Mouse (Mus musculus) gastrocnemius, postnatal 4 days (tissue): Measurements from ENCODE around the gene Lmna. TPM values are rescaled to one million over a fixed set of nuclear protein-coding genes. Genes with fewer than 3 reads are reported as not detected.
A peak's percentile ranks its signal among the peaks of the same experiment; 100 is the strongest.

Experiments used
- DNase-seq, 2 experiments: peaks; one replicate each; pipeline ENCODE4 v3.0.0; 2021 to 2022; ENCODE audit warnings: low spot score in 2 of 2, mixed read lengths in 2 of 2
- total RNA-seq, 2 experiments: library from RNA; stranded (reverse); gene quantifications; 2 replicates each; pipeline ENCODE4 v1.2.3; 2021

Lmna gene
- total RNA-seq, 2 experiments from 2014 or later: 355 to 365 TPM

DNA sequence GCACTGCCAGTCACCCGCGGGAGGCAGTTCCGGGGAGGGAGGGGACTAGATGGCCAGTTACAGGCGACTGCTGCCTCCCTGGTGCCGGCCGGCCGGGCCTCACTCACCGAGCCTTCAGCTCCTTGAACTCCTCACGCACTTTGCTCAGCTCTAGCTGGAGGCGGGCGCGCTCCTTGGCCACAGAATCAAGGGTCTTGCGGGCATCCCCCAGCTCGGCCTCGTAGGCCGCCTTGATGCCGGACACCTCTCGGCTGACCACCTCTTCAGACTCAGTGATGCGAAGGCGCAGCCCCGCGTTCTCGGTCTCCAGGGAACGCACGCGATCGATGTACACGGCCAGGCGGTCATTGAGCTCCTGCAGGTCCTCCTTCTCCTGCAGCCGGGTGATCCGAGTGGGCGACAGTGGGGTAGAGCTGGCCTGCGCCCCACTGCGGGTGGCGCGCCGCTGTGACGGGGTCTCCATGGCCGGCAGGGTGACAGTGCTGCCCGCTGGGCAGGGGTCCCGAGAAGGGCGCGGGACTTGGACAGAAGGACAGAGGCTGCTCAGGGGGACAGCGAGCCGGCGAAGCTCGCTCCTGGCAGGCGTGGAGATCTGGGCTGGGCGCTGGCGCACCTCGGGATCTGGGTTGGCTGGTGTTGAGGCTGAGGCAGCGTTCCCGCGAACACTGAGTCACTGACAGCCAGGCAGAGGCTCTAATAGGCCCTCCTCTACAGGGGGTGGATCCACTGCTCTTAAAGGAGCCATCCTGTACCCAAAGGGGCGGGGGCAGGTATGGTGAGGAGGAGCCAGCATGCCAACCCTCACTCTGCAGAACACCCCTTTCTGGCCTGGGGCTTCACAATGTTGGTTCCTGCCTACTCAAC, 6.9 kb downstream of the Lmna start:
- peak; percentile 89 to 94 for DNase-seq

- DNase-seq: no peak
Measured at GRCm38 (mm10) chr3:88502031-88502571, 7.7 kb downstream of the Lmna start.

DNA sequence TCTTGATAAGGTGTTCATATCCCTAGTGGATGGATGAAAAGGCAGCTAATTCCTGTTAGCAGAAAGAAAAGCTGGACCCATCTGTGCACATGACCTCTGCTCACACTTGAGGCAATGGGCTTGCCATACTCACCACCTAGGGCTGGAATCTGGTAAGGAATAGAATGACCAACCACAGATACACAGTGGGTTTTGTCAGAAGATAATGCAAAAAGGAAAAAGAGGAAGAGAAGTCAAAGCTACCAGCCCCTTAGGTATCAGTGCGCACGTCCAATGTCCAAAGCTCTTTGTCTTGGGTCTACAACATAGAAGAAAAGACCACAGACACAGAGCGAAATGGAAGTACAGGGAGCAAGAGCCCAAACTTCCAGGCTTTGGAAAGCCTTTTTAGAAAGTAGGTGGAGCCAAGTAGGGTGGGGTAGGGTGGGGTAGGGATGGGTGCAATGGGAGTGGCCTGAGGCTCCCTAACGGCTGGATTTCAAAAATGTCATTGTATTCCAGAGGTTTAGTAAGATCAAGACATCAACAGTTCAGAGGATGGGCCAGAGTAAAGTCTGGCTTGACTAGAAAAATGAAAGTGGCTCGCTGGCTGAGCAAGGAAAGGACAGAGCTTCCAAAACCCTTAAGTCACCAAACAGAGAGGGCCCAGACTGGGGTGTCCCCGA, 8.3 kb downstream of the Lmna start:
- DNase-seq: no peak

DNA sequence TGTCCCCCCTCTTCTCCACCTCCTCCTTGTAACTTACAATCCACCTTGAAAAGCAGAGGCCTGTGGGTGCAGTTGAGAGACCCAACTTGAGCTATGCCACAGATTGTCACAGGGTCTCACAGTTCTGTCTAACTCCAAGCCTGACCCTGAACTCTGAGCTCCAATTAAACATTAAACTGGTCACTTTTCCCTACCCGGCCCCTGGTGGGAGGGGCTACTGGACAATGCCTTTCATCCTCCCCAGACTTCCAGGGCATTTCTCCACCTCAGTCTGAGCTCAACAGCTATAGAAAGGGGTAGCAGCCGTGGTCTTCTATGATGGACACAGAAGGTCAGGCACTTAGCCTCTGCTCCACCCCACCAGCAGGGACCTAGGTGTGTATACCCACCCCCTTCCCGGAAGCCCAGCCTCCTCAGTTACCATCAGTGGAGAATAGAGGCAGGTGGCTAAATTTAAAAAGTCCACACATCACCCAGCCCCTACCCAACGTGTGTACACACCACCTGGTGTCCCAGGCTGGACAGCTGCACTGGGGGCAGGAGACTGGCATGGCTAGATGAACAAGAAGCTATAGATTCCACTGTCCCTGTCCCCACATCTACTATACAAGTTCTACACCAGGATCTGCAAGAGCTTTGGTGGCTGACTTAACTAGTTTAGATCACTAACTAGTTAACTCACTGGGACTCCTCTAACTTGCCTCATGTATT, 8.9 kb downstream of the Lmna start:
- no peak for DNase-seq

GRCm38 (mm10) chr3:88500087-88500486, 9.7 kb downstream of the Lmna start:
- no peak for DNase-seq

- DNase-seq: no peak
Measured at GRCm38 (mm10) chr3:88499580-88499979, 10.2 kb downstream of the Lmna start.

GRCm38 (mm10) chr3:88495741-88496415, 13.9 kb downstream of the Lmna start:
- DNase-seq: no peak

DNA sequence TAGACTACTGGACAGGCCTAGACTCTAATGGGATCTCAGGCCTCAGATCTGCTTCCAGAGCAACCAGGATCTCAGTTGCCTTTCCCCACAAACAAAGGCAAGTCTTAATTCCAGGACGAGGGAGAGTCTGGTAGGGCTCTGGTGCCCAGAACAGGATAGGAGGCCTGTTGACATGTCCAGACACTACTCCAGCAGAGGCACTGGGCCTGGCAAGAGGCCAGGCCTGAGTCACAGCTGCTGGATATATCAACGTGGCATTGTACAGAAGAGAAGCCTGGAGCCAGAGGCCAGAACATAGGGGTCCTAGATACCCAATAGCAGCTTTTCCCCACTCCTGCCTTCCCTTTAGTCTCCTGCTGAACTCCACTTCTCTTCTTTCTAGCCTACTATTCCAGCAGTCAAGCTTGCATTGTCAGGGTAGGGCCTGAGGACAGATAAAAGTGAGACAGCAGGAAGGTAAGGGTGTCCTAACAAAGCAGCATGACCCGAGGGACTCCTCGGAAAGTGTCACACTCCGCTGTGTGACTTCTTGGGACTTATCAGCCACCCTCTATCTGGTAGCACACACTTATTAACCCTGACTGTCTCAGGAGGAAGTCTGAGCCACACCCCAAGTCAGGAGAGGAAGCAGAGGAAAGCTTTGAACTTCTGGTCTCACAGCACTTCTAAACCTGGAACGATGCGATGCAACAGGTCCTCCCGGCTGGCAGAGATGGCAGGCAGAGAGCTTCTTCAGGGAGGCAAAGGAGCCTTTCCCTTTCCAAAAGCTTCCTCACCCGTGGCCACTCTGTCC, 14.7 kb downstream of the Lmna start:
- peak in 1 of 2 experiments; percentile 64 for DNase-seq

DNA sequence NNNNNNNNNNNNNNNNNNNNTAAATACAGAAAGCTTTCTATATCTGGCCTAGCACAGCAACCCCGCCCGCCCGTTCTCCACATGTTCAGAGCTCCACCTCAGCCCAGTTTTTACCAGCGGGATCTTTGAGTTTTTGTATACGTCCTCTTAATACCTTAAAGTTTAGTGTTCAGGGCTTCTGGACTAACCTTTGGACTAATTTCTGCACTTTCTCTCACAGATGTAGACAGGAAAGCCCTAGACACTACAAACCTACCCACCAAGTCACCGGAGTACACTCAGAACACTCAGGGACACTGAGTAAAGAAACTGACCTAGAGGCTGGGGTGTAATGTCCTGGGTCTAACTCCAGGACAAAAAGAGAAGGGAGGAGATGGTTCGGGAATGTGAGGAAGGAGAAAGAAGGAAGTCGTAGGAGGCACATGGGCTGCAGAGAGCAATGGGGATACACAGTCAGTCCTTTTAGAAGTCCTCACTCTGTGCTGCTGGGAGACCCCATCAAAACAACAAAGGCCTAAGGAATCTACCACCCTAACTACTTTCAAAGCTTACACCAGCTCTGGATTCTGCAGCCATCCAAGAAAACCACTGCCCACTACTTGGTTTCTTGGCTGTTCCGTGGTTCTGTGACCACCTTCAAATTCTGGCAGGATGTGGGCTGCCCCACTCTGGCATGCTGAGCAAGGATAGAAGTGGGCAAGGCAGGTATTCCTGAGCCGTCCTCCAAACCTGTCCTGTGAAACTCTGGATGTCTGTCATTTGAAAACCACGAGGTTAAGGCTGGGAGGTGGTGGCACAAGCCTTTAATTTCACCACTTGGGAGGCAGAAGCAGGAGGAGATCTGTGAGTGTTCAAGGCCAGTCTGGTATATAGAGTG, 15.8 kb downstream of the Lmna start:
- DNase-seq: no peak

DNA sequence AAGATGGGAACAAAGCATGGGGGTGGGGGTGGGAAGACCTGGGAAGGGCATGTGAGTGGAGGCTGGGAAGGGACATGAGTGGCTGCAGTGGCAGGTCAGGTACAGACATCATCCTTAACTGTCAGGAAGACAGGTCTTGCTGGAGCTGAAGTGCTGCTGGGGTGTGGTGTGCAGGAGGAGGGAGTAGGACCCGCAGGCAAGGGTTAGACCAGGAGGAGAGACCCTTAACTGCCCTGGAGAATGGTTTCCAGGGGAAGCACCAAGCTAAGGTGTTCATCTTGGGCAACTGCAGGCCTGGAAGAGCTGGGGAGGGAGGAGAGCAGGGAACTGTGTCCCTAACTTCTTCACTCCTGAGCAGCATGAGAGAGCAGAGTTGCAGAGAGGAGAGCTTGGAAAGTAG, 22.4 kb downstream of the Lmna start:
- no peak for DNase-seq

GRCm38 (mm10) chr3:88486887-88487286, 22.9 kb downstream of the Lmna start:
- no peak for DNase-seq

GRCm38 (mm10) chr3:88486043-88486442, 23.7 kb downstream of the Lmna start:
- DNase-seq: no peak

DNA sequence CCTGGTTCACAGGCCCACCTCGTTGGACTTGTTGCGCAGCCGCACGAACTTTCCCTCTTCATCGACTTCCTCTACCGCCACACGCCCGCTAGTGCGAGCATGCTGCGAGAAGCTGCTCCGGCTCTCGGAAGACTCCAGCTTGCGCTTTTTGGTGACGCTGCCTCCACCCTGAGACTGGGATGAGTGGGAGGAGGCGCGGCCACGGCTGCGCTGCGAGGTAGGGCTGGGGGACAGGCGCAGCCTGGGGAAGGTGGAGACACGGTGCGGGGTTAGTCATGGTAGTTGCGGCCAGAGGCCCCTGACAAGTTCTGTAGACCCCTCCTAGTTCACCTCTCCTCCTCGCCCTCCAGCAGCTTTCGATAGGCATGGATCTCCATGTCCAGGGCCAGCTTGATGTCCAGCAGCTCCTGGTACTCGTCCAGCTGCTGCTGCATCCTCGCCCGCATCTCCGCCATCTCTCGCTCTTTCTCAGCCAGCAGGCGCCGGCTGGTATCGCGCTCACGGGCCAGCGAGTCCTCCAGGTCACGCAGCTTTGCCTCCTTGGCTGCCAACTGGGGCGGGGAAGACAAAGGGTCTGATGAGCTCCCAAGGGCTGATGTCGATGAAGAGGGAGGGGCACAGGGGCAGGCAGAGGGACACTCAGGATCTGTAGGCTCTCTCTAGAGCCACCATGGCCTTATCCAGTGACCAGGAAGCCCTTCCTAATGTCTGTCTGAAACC, 25.0 kb downstream of the Lmna start:
- DNase-seq: no peak

DNA sequence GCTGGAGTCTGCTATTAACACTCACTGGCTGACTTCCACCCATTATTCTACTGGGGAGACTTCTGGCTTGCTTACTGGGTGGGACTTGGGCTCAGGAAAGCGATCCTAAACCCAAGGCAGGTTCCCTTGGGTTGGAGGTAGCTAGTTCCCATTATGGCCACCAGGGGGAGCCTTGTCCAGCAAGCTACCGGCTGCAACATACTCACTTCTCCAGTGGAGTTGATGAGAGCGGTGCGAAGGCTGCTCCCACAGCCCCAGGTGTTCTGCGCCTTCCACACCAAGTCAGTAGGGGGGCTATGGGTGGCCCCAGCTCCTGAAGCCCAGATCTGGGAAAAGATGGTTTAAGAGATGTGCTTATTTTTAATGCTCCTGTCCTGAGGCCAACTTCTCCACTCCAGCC, 26.1 kb downstream of the Lmna start:
- peak; percentile 67 to 78 for DNase-seq

DNA sequence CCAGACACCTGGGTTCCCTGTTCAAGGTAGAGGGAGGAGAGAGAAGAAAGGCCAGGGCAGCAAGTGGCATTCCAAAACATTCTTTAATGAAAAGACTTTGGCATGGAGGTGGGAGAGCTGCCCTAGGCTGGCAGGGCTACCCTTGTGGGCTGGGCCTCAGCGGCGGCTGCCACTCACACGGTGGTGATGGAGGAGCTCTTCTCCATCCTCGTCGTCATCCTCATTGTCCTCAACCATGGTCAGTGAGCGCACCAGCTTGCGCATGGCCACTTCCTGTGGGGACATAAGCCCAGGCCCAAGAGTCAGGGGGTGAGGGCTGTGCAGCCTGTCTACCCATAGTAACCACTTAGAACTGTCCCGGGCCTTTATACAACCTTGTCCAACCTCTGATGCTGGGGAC, 26.6 kb downstream of the Lmna start:
- DNase-seq: no peak

DNA sequence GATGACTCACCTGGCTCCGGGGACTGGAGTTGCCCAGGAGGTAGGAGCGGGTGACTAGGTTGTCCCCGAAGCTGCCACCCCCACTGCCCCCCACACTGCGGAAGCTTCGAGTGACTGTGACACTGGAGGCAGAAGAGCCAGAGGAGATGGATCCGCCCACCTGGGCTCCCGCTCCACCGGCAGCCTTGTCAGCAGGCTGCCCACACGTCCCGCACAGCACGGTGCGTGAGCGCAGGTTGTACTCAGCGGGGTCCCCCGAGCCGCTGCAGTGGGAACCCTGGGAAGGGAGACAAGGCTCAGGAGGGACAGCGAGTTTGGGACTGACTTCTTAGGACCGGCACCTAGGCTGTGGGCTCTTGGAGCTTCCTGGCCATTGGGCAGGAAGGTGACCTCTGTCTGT, 27.4 kb downstream of the Lmna start:
- DNase-seq: no peak

DNA sequence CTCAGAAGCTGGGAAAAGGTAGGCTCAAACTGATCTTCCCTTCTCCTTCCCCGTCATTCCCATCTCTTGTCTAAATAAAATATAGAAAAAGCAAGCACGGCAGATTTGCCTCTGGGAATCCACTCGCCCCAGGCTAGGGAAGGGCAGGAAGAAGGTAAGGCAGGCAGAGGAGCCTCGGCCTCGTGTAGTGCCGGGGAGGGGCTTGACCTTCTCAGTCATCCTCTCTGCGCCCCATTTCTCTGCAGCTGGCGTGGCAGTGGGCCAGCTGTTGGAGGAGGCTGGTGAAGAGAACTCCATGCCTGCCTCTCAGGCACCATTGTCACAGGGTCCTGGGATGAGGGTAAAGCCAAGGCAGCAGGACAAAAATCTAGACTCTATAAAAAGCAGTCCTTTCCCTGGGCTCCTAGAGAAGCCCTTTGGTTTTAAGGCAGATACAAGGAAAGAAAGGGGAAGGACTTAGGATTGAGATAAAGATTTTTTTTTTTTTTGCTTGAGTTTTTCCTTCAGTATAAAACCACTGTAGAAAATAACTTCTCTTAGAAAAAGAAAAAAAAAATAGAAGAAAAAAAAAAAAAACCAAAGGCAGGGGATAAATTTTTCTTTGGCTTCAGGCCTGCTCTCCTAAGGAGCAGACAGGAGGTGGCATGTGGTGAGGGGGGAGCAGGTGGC, 28.2 kb downstream of the Lmna start:
- no peak for DNase-seq

DNA sequence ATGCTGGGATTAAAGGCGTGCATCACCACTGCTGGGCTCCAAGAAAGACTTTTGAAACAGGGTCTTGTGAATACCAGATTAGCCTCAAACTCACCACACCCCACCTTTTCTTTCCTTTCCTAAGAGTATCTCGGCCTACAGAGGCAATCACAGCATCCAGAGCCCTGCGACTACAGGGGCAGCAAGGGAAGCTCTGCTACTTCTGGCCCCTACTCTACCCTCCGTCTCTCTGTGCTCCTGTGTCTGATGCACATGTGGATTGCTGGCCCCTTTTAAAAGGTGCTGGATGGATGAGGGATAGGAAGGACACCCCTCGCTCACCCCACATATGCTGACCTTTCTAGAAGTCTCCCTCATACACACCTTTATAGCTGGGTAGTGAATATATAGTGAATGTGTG, 29.1 kb downstream of the Lmna start:
- DNase-seq: no peak
